Mouse (Mus musculus) midbrain, embryonic 16.5 days (tissue): ENCODE measurements around the gene Aatk. TPM values are rescaled to one million over a fixed set of nuclear protein-coding genes. Genes with fewer than 3 reads are reported as not detected.

Source experiments
- ATAC-seq: fragments of 200-750 bp; cut with Nextera tagmentation; 2 replicates; pipeline ENCODE4 v1.8.0; 2017; ENCODE audit warnings: moderate TSS enrichment
- H3K27ac ChIP-seq: fragments of 300-500 bp; sonication (generic); 2 replicates; pipeline ENCODE4 v1.5.1; 2014; ENCODE audit warnings: mild to moderate bottlenecking, low read length, mixed read lengths
- H3K27me3 ChIP-seq: fragments of 300-500 bp; sonication (generic); 2 replicates; pipeline ENCODE4 v1.6.1; 2014; ENCODE audit warnings: low read depth, low read length, mixed read lengths; ENCODE audit not compliant: control insufficient read depth, insufficient read depth
- H3K36me3 ChIP-seq: fragments of 300-500 bp; sonication (generic); 2 replicates; pipeline ENCODE4 v1.6.1; 2014; ENCODE audit warnings: mild to moderate bottlenecking, low read length, moderate library complexity, mixed read lengths; ENCODE audit not compliant: control insufficient read depth, insufficient read depth
- H3K4me1 ChIP-seq: fragments of 300-500 bp; sonication (generic); 2 replicates; pipeline ENCODE4 v1.6.1; 2014; ENCODE audit warnings: mild to moderate bottlenecking, low read length, mixed read lengths; ENCODE audit not compliant: control insufficient read depth, insufficient read depth
- H3K4me2 ChIP-seq: fragments of 300-500 bp; sonication (generic); 2 replicates; pipeline ENCODE4 v1.6.1; 2014; ENCODE audit warnings: mild to moderate bottlenecking, low read length, mixed read lengths
- H3K4me3 ChIP-seq: fragments of 300-500 bp; sonication (generic); 2 replicates; pipeline ENCODE4 v1.5.1; 2014; ENCODE audit warnings: low read depth, mild to moderate bottlenecking, low read length, moderate library complexity, mixed read lengths
- H3K9ac ChIP-seq: fragments of 300-500 bp; sonication (generic); 2 replicates; pipeline ENCODE4 v1.6.1; 2014; ENCODE audit warnings: low read depth, low read length, mixed read lengths
- H3K9me3 ChIP-seq: fragments of 300-500 bp; sonication (generic); replicated peaks from 2 replicates; pipeline ENCODE4 v1.6.1; 2014; ENCODE audit warnings: mild to moderate bottlenecking, low read length, mixed read lengths; ENCODE audit not compliant: control insufficient read depth, poor library complexity, severe bottlenecking
- WGBS: fragments of 180-500 bp; shearing (Covaris S2); extraction: QIAGEN DNeasy Blood & Tissue Kit; methylation state at CpG from one replicate; pipeline ENCODE4 v1.1.7; 2014; 5-methylcytosine and 5-hydroxymethylcytosine counted together
- polyA plus RNA-seq: library from polyadenylated mRNA; unstranded; fragments of >200 nt; fragmentation: Nextera tagmentation; extraction: Ambion mirVana; gene quantifications from 2 replicates; pipeline ENCODE4 v1.2.1, GENCODE M21; 2015

Gene Aatk
- polyA plus RNA-seq, 1 experiment from 2014 or later = 46.5 TPM

DNA sequence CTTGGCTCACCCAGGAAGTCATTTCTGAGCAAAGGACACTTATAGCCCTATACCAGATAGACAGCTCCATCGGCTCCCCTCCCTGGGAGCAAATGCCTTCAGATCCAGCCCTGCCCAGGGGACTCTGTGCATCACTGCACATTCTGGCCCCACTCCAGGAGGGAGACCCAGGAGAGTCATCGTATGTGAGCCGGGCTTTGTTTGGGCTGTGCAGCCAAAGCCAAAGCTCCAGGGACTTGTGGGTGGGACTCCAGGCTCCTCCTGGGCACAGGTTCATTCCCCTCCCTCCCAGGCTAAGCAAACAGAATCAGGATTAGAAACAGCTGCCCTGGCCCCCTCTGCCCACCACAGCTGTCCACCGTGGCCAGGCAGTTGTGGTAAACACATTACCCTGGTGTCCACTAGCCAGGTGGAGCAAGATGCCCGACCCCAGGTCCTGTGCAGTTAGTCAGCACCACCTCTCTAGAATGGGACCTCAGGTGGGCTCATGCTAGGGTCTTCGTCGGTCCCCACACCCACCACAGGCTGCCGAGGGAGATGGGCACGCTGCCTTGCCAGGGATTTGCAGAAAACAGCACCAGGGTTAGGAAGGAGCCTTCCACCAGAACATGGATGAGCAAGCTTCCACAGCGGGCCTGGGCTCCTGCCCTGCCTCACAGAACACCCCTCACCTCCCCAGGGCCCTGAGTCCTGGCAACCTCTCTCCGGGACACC lies 971 bp downstream of the Aatk start:
- peaks cover 38% of the 10 kb centered on the region for H3K4me1 ChIP-seq

GRCm38 (mm10) chr11:120045341-120045740 lies 1.6 kb downstream of the Aatk start:
- Histone ChIP-seq H3K4me2 (peak overlapping the region; percentile 95), H3K4me1 (peaks cover 41% of the 10 kb centered on the region), H3K9ac (peak overlapping the region; percentile 97), H3K9me3 (no peaks in the 10 kb centered on the region), H3K4me3 (peak overlapping the region; percentile 77), H3K27ac (peak overlapping the region; percentile 96), H3K36me3 (no peaks in the 10 kb centered on the region), H3K27me3 (no peaks in the 10 kb centered on the region)
- ATAC-seq = no peak
- WGBS = 59% methylated on average over 4 of the region's 4 CpGs

More for the DNA sequence above, 971 bp downstream of the Aatk start:
- Histone ChIP-seq H3K27me3 (no peaks in the 10 kb centered on the region), H3K4me3 (peak overlapping the region; percentile 77), H3K4me2 (peak overlapping the region; percentile 95), H3K36me3 (no peaks in the 10 kb centered on the region), H3K27ac (peak overlapping the region; percentile 96), H3K9ac (peak overlapping the region; percentile 97), H3K9me3 (no peaks in the 10 kb centered on the region)
- peak; percentile 32; the same call in 1 of the 2 replicates for ATAC-seq
- WGBS = 22% methylated on average over 11 of the region's 11 CpGs

DNA sequence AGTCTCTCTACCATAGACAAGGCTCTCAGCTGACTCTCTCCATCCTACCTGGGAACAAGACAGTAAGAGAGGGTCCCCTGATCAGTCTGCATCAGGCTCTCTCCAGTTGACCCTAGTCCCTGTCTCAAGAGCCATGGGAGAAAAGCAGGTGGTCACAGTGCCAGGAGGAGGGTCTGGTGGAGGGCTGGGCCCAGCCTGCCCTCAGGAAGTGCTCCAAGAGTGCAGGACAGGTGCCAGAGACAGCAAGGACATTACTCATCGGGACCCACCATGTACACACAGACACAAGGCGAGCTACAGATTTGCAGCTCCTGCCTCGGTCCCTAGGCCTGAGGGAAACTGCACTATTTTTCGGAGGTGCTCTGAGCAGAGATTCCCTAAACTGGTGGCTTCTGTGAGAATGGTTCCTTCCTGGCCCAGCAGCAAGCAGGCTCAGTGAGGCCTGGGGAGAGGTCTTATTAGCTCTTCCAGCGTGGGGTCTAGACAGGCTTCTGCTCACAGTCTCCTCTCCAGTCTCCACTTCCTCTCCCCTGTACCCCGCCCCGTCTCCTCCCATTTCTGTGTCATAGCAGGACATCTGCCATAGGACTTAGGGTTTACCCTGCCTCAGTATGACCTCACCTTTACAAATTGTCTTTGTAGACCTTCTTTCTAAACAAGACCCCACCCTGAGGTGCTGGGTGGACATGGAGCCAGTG lies 4.7 kb downstream of the Aatk start:
- H3K36me3 ChIP-seq = no peaks in the 10 kb centered on the region
- H3K27me3 ChIP-seq = no peaks in the 10 kb centered on the region
- H3K4me3 ChIP-seq = no peak overlapping the region
- peaks cover 27% of the 10 kb centered on the region for H3K4me1 ChIP-seq
- no peak overlapping the region for H3K4me2 ChIP-seq
- H3K27ac ChIP-seq = no peak overlapping the region
- H3K9me3 ChIP-seq = no peaks in the 10 kb centered on the region
- ATAC-seq = no peak
- peak overlapping the region; percentile 28; the same call in 1 of the 2 replicates for H3K9ac ChIP-seq
- 71% methylated on average over 7 of the region's 7 CpGs for whole genome bisulfite sequencing

- H3K9me3 ChIP-seq = no peaks in the 10 kb centered on the region
- H3K9ac ChIP-seq = no peak overlapping the region
- H3K4me3 ChIP-seq = no peak overlapping the region
- H3K4me2 ChIP-seq = no peak overlapping the region
- H3K27ac ChIP-seq = no peak overlapping the region
- peaks cover 27% of the 10 kb centered on the region for H3K4me1 ChIP-seq
- H3K27me3 ChIP-seq = no peaks in the 10 kb centered on the region
- H3K36me3 ChIP-seq = no peaks in the 10 kb centered on the region
- WGBS = 69% methylated on average over 13 of the region's 13 CpGs
- no peak for ATAC-seq
These were observed 5.5 kb downstream of the Aatk start for GRCm38 (mm10) chr11:120041191-120042123.

- no peak overlapping the region for H3K27ac ChIP-seq
- H3K4me1 ChIP-seq = peaks cover 22% of the 10 kb centered on the region
- H3K9ac ChIP-seq = no peak overlapping the region
- no peak overlapping the region for H3K4me2 ChIP-seq
- no peak overlapping the region for H3K4me3 ChIP-seq
- H3K36me3 ChIP-seq = no peaks in the 10 kb centered on the region
- WGBS = 70% methylated on average over 8 of the region's 8 CpGs
- H3K27me3 ChIP-seq = no peaks in the 10 kb centered on the region
- no peaks in the 10 kb centered on the region for H3K9me3 ChIP-seq
- ATAC-seq = no peak
These were observed 6.5 kb downstream of the Aatk start for GRCm38 (mm10) chr11:120040440-120040839.

GRCm38 (mm10) chr11:120039581-120039980 lies 7.4 kb downstream of the Aatk start:
- 48% methylated on average over 4 of the region's 4 CpGs for WGBS
- H3K36me3 ChIP-seq = no peaks in the 10 kb centered on the region
- no peak overlapping the region for H3K4me2 ChIP-seq
- H3K27ac ChIP-seq = peak overlapping the region; percentile 54
- no peaks in the 10 kb centered on the region for H3K9me3 ChIP-seq
- no peak for ATAC-seq
- no peak overlapping the region for H3K4me3 ChIP-seq
- peaks cover 13% of the 10 kb centered on the region for H3K4me1 ChIP-seq
- no peaks in the 10 kb centered on the region for H3K27me3 ChIP-seq
- no peak overlapping the region; the same call in 1 of the 2 replicates for H3K9ac ChIP-seq

DNA sequence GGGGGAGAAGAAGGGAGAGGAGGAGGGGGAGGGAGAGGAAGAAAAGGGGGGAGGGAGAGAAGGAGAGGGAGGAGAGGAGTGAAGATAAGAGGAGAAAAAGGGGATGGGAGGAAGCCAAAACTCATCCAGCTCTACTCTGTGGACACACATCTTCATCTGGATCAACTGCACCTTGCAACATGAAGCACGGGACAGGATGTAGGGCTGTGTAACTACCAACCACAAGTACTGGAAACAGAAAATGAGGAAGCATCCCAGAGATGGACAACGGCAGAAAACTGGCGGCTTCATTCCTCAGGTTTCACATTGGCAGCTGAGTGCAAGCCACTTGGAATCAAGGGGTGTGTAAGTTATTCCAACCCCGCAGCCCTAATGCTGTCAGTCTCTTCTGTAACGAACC lies 12.2 kb downstream of the Aatk start:
- no peak overlapping the region for H3K4me3 ChIP-seq
- H3K27ac ChIP-seq = no peak overlapping the region
- H3K27me3 ChIP-seq = no peaks in the 10 kb centered on the region
- 77% methylated on average over 5 of the region's 5 CpGs for WGBS
- no peaks in the 10 kb centered on the region for H3K9me3 ChIP-seq
- H3K4me1 ChIP-seq = no peaks in the 10 kb centered on the region; the same call in 1 of the 2 replicates
- H3K9ac ChIP-seq = no peak overlapping the region
- no peak overlapping the region for H3K4me2 ChIP-seq
- ATAC-seq = no peak
- no peaks in the 10 kb centered on the region for H3K36me3 ChIP-seq

DNA sequence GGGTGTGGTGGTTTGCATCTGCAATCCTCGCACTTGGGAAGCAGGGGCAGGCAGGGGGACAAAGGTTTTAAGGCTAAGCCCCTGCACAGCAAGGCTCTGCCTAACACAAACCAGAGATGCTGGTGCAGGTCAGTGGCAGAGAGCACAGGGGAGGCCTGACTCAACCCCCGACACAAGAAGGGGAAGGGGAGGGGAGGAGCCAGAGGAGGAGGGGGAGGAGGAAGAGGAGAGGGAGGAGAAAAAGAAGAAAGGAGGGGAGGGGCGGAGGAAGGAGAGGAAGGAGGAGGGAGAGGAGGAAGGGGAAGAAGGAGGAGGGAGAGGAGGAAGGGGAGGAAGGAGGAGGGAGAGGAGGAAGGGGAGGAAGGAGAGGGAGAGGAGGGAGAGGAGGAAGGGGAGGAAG lies 12.7 kb downstream of the Aatk start:
- Histone ChIP-seq H3K36me3 (no peaks in the 10 kb centered on the region), H3K4me2 (no peak overlapping the region), H3K4me1 (no peaks in the 10 kb centered on the region), H3K9ac (no peak overlapping the region), H3K27ac (no peak overlapping the region), H3K9me3 (no peaks in the 10 kb centered on the region), H3K4me3 (no peak overlapping the region), H3K27me3 (no peaks in the 10 kb centered on the region)
- 20% methylated on average over 3 of the region's 3 CpGs for WGBS
- ATAC-seq = no peak
